Mouse (Mus musculus): ENCODE data around the gene Fmnl2.

Fmnl2 gene

DNA sequence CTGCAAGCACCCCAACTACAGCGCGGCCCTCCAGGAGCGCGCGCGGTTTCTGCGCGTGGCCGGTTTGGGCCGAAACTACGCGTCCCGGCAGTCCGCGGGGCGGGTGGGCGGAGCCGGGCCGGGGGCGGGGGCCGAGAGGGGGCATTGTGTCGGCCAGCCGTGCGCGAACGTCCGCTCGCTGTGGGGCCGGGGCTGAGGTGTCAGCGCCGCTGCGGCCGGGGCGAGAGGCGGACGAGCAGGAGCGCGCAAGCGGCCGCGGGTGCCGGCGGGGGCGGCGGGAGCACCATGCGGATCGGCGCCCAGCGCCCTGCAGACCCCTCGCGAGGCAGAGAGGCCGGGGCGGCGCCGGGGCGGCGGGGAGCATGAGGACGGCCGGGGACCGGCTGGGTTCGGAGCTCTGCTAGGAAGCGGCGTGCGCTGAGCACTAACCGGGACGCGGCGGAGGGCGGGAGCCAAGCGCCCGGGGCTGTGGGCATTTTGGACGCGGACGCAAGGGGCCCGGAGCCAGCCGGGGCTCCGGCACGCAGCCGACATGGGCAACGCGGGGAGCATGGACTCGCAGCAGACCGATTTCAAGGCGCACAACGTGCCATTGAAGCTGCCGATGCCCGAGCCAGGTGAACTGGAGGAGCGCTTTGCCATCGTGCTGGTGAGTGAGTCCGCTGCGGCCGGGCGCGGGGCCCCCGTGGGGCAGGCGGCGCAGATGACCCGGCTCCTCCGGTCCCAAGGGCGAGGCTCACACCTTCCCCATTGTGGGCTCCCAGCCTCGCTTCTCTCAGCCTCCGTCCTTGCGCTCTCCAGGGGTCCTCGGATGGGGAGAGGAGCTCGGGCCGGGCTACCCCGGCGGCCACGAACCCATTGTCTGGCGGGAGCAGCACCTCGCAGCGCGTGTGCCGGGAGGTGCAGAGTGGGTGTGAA, at the start of gene Fmnl2:
Gene Fmnl2, plus strand, starts transcription at position 250 of the 918 bp plus-strand sequence.
- peak; percentile 28 for DNase-seq (ENCODE audit: extremely low spot score, low read depth, low spot score)

DNA sequence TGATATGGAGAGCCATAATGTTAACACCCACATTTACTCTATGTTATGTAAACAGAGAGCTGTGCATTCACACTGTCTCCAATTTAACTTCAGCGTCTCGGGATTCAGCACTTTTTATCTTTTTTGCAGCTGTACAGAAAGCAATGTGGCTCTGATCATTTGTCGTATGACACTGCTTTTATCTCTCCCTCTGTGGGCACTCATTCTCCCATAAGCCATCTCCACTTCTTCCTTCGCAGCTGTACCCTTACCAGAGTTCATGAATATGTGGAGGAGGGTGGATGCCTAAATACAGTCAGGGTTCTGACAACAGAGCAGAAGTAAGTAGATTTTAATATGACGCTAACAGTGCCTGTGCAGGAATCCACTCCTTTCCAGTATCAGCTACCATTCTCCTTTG, 47.7 kb upstream of the Fmnl2 start:
- no peak for DNase-seq (ENCODE audit: extremely low spot score, low read depth, low spot score)

DNA sequence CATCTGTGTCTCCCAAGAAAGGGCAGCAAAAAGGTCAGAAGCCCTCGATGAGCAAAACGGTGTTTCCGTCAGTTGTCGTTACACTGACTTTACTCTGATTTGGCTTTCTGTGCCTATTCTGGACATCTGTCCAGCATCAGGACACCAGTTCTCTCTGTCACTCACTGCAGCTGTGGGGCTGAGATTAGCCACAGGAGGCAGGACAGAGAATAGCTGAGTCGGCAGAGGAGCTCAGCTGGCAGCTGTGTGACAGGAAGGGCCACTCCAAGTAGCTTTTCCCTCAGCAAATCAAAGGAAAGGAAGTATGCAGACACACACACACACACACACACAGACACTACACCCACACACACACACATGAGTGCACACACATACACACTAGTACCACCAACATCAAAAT, 46.0 kb upstream of the Fmnl2 start:
- DNase-seq (ENCODE audit: extremely low spot score, low read depth, low spot score), result no peak

DNA sequence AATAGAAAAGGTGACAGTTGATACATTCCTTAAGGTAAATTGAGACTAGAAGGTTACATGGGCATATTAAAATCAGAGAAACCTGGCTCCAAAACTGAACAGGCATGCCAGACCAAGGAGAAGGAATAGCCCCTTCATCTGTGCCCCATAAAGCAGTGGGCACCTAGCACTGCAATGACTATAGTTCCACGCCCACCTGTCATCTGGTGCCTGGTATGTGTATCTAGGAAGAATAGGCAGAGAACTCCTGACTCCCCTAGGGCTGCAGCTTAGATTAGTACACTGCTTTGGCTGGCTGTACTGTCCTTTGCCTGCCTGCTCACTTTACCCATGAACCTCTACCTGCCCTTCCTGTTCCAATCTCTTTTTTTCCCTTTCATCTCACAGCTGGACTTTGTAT, 40.3 kb upstream of the Fmnl2 start:
- DNase-seq (ENCODE audit: extremely low spot score, low read depth, low spot score), result no peak

DNA sequence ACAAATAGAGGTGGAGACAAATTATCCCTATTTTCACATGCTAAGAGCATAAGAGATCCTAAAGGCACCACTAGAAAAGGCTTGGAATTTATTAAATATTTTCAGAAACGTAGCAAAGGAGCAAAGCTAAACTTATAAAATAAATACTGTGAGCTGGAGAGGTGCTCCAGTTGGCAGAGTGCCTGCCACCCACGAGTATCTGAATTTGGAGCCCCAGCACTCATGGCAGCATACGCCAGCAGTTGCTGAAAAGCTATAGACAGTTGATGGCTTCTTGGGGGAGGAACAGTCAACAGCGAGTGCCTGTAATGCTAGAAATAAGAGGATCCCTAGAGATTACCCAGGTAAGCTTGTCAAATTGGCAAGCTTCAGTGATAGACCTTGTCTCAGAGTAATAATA, 38.7 kb upstream of the Fmnl2 start:
- no peak for DNase-seq (ENCODE audit: extremely low spot score, low read depth, low spot score)

DNA sequence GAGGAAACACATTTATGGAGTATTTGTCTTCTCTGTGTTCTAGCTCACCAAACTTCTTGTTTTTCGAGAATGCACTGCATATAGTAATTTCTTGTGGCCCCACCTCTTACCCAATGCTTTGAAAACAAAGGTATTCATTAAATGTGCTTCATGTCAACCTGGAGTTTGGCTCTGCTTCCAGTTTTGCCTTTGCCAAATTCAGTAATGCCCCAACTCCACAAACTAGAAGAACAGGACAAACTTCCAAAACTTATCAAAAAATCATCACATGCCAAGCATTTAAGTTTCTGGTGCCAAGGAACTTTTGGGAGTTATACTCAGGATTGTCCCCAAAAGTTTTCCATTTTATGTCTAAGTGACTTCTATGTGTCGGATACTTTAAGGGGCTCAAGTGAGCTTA, 35.4 kb upstream of the Fmnl2 start:
- no peak for DNase-seq (ENCODE audit: extremely low spot score, low read depth, low spot score)

DNA sequence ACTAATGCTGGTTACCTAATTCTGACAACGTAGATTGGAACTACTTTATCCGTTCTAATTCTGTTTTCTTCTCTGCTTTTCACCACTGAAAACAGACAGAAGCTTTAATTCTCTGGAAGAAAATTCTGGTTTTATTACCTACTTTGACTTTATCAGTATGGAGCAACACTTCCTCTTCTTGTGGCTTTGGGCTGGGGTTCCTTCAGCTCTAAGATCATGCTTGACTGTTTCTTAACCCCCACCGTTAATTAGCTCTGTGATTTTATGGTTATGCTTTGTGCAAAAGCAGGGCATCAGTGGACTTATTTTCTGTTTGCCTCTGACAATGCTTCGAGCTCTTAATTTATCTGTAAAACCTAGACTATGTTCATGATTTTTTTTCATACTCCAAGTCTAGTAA, 29.6 kb upstream of the Fmnl2 start:
- DNase-seq (ENCODE audit: extremely low spot score, low read depth, low spot score), result no peak

DNA sequence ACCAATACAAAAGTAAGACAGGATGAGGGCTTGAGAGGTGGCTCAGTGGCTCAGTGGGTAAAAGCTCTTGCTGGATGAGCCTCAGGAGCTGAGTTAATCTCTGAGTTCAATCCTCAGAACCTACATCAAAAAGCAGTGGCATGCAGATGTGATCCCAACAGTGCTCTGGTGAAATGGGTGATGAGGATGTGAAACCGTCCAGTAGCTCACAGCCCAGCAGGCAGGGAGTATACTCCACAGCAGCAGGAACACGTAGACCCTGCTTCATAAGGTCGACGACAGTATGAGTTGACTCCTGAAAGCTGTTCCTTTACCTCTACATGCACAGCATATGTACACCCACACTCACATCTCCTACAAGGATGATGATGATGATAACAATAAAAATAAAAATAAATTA, 27.1 kb upstream of the Fmnl2 start:
- no peak for DNase-seq (ENCODE audit: extremely low spot score, low read depth, low spot score)

DNA sequence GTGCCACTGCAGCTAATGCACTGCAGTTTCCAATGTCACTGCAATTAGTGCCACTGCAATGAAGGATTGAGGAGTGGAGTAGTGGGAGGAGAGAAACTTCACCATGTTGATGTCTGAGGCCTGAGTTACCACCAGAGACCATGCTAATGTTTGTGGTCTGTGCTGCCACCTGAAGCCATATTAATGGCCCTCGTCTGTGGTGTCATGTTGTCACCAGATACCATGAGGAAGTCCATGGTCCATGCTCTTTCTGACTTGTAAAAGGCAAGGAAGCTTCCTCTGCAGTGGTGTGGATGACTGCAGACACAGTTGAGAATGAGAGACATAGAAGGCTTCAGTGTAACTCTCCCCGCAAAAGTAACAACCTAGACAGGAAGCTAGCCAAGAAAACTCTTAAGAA, 26.1 kb upstream of the Fmnl2 start:
- no peak for DNase-seq (ENCODE audit: extremely low spot score, low read depth, low spot score)

DNA sequence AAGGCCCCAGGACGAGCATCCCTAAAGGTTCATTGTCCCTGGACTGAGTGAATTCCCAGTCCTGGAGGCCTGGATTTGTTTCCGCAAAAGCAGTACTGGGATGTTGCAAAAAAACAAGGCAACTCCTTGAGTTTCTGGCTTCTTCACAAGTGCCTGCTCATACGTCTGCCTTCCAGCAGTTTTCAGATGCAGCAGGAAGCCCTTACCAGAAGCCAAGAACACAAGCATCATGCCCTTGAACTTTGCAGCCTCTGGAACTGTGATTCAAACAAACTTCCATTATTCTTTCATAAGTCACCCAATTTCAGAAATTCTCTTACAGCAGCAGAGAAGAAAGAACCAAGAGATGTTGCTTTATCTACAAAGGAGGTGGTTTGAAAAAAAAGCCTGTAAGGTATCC, 21.9 kb upstream of the Fmnl2 start:
- no peak for DNase-seq (ENCODE audit: extremely low spot score, low read depth, low spot score)

DNA sequence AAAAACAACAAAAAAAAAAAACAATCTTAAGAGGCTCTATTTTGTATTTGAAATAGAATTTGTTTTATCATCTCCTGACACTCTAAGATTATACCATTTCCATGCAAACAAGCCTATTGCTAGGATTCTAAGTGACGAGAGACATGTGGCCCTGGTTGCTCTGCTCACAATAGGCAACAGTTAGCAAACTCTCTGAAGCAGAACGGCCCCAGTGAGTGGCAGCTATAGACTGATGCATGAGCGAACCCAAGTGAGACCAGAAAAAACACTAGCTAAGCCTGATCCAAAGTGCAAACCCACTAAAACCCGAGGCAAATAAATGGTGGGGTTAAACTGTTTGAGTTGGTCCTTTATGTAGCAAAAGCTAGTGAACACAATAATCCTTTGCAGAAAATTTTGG, 18.6 kb upstream of the Fmnl2 start:
- DNase-seq (ENCODE audit: extremely low spot score, low read depth, low spot score), result no peak

DNA sequence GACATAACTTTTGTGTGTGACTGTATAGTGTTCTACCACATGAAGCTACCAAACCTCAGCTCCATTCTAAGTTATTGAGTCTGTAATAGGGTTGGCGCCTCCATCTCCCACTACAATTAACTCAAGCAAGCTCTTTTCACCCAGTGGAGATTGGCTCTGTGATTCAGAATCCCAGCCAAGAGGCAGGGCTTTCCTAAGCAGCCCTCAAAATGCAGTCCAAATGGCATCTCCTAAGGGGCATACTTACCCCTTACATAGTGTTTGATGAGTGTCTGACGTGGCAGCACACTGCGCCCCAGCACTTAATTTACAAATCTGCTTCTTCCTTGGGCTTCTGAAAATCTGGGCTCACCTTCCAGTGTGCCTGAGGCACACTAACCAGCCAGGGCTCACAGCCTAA, 17.8 kb upstream of the Fmnl2 start:
- no peak for DNase-seq (ENCODE audit: extremely low spot score, low read depth, low spot score)

DNA sequence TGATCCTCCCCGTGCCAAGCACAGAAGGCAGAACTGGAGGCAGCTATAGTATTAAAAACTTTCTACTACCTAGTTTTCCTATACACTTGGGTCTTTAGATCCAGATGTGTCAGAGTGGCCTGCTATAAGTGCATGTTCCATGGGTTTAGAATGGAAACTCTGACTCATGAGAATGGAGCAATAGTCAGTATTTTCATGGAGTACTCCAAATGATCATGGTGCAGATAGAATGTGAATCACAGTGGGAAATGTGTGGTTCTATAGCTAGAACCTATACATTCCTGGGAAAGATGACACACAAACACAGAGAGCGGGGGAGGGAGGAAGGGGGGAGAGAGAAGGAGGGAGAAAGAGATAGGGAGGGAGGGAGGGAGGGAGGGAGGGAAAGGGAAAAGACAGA, 13.8 kb upstream of the Fmnl2 start:
- no peak for DNase-seq (ENCODE audit: extremely low spot score, low read depth, low spot score)

DNA sequence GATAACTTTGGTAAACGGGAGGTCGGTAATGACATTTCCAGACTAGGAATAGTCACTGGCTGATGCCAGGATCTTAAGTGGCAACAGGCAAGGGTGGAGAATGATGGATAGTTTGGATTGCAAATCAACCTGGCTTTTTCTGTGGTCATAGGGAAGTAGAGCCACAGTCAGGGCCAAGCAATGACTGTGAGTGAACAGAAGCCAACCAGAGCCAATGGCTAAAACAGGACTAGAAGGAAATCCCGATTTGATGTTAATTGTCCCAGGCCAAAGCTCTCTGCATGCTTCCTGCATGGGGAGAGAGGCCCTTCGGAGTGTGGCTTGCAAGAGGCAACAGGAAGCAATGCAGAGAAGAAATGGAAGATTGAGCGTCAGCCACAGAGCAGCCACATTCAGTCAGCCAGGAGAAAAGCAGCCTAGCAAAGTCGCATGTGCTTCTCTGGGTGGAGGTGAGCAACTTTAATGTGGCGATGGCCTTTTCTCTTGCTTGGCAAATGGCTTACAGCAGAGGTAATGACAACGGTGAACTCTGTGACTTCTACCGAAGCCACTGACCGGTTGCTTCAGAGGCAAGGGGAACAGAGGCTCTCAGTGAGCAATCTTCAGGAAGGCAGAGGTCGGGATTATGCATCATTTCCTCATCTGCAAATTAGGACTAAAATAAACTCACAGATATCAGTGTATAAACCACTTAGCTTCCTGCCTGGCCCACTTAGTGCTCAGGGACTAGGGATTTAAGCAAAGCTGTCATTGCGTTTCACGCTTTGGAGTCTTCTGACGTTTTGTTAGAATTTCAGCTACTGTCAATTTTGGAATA, 12.5 kb upstream of the Fmnl2 start:
- no peak for DNase-seq (ENCODE audit: extremely low spot score, low read depth, low spot score)

DNA sequence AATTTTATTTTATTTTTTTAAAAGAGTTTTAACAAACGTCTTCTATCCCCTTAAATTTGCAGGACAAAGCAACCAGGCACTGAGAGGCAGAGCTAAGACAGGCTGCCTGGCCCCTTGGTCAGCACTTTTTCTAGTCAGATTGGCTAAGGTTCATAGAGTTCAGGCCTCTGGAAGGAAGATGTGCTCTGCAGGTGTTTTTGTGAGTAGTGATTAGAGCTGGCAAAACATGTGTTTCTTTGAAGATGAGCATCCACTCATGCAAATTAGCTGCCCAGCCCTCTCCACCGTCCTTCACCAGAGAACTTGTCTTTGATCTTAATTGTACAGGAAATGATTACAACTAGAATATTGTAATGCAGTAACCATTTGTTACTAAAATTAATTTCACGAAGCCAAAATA, 11.2 kb upstream of the Fmnl2 start:
- no peak for DNase-seq (ENCODE audit: extremely low spot score, low read depth, low spot score)

DNA sequence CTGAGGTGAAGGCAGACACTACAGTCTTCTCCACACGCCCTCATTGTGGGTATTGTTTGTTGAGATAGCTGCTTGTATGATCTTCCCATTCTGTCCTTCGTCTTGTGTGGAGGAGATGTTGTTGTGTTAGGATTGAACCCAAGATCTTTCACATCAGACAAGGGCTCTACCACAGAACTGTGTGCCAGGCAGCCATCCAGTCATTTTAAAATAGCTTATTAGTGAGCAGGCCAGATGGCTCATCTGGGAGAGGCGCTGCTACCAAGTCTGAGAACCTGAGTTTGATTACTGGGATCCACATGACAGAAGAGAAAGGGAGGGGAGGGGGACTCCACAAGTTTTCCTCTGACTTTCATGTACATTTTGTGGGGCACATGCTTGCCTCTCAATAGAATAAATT, 8.6 kb upstream of the Fmnl2 start:
- DNase-seq (ENCODE audit: extremely low spot score, low read depth, low spot score), result no peak

DNA sequence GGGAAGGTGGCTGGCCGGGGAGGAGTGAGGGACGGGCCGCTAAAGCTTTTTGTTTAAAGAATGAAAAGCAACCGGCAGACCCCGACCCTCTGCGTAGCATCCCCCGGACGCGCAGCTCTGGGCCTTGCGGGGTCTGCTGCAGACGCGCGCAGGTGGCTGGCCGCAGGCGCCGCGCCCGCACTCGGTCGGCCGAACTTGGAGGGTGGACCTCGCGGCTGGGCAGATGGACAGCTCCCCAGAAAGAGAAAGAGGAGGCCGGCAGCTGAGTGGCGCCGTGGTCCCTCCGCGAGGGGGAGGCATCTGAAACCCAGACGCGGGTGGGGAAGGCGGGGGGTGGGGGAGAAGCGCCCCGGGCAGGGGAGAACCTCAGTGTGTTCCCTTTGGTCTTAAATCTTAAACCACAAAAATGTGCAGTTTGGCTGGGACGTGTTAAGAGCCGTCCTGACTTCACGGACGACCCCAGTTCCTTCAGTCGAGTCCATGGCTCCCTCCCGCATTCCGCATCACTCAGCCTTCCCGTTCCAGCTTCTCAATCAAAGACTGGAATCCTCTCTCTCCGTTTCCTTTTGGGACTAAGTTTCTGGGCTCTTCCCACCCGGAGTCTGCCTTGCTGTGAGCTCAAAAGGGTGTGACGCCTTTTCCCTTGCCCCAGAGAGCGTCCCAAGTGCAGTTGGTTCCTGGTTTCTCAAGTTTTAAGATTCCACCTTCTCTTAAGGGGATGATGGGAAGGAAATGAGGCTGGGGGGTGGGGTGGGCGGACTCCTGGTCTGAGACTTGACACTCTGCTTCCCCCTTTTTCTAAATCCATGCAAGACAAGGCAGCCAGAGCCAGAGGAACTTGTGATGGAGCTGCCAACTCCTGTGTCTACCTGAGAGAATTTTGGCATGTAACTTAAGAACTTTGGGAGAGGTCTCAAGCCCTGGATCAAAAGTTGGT, 1.1 kb downstream of the Fmnl2 start:
- peak; percentile 22 for DNase-seq (ENCODE audit: extremely low spot score, low read depth, low spot score)

DNA sequence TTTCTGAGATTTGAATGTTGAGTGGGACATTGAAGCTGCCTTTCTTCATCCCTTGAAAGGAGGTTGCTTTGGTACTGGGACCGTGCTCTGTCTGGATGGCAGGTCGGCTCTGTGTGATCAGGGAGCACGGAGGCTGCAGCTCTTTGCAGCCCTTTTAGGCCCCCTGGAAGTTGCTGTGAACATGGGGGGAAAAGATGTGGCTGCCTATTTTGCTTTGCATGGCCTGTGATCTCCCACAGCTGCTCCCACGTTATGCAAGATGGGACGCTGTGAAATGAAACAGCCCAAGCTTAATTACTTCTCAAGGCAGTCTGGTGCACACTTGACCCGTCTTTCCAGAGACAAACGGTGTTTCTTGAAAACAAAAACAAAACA, 1.8 kb downstream of the Fmnl2 start:
- DNase-seq (ENCODE audit: extremely low spot score, low read depth, low spot score), result no peak

DNA sequence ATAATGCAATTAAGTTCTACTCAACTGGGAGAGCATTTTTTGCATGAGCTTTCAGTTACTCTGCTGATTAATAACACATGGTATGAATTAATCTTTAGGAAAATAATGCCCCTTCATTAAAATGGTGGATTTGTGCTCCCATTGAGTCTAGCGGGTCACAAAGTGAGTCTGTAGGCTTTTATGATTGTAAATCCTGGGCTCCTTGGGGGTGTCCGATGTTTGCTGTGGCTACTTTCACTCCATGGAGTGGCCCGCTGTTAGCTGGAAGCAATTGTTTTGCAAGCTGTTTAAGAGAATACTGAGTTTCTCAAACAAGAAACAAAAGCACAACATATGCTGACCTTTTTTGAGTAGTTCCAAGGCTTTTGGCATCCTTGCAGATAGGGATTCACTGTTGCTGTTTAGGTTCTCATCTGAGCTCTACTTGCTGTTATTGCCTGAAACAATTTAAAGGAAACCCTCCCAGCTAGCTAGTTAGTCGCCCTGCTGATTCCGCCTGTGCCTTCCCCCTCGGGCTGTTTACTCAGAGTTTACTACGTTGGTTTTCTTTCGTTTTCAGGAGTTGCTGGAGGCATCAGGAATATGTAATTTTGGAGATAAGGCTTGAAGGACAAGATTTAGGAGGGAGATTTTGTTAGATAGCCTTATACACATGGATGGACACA, 2.6 kb downstream of the Fmnl2 start:
- peak; percentile 33 for DNase-seq (ENCODE audit: extremely low spot score, low read depth, low spot score)

DNA sequence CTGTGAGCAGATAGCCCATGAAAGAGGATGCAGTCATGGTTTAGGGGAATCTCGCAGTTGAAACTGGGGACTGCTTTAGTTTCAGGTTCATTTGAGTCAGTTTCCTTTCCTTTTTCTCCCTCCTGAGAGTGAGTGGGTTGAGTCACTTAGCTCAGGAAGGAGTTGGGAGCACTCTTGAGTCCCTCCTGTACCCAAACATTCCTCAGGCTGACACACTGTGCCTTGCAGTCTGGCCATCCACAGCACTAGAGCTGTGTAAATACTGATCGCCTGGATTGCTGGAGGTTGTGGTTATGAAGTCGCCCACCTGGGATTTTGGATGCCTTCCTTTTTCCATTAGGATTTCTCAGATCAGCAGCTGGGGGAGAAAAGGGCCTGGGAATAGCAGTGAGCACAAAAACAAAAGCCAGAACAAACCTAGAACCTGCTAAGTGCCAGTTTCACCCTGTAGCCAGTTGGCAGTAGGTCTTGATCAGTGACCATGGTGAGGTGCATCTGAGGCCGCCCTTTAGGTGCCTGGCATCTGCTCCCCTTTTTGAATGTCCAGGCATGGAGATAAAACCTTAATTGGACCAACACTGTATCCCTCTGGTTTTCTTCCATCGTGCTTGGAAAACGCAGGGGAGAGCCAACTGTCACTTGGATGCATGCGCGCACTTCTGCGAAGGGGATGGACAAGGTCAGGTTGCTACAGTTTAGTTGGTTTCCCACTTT, 4.5 kb downstream of the Fmnl2 start:
- DNase-seq (ENCODE audit: extremely low spot score, low read depth, low spot score), result no peak

Measured in hindlimb bud, embryonic 11.5 days (tissue).